Mouse (Mus musculus) CD4-positive, CD25-positive, alpha-beta regulatory T cell, adult 9 weeks (primary cell): Measurements from ENCODE around the gene Decr2. TPM values are rescaled to one million over a fixed set of nuclear protein-coding genes. Genes with fewer than 3 reads are reported as not detected.

ENCODE experiments used
- polyA plus RNA-seq: library from polyadenylated mRNA; unstranded; fragments of 100-300 nt; shearing (Covaris generic); gene quantifications from one replicate; pipeline ENCODE4 v1.2.1, GENCODE M21; 2017

The Decr2 gene
- polyA plus RNA-seq, result 35.3 TPM

DNA sequence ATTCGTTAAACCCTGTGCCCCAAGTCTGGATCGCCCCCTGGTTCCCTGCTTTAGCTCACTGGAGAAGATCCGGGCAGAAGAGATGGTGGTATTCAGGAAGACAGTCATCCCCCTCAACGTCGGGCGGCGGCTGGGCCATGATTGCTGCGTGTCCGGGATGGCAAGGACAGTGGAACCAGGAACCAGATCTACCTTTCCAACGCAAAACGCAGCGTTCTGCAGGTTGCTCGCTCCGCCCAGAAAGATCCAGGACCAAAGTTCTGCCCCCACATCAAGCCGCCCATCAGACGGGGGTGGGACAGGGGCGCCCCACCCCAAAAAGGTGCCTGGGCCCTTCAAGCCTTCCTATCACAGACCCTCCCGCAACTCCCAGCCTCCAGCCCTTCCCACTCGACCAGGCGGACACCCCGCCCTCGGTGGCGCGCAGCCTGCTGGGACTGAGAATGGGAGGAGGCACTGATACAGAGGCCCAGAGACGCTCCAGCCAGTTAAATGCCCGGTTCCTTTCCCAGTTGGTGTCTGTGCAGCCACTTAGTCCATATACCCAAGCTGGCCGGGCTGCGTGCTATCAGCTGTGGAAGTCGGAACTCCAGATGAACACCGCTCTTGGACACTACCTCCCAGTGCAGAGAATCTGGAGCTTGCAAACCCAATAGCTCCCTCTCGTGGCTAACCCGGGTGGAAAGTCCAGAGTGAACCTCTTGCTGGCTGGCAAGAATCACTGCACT lies at the start of gene Decr2:
TSS of gene Decr2 (minus strand) at position 433 of the 728 bp plus-strand sequence.

DNA sequence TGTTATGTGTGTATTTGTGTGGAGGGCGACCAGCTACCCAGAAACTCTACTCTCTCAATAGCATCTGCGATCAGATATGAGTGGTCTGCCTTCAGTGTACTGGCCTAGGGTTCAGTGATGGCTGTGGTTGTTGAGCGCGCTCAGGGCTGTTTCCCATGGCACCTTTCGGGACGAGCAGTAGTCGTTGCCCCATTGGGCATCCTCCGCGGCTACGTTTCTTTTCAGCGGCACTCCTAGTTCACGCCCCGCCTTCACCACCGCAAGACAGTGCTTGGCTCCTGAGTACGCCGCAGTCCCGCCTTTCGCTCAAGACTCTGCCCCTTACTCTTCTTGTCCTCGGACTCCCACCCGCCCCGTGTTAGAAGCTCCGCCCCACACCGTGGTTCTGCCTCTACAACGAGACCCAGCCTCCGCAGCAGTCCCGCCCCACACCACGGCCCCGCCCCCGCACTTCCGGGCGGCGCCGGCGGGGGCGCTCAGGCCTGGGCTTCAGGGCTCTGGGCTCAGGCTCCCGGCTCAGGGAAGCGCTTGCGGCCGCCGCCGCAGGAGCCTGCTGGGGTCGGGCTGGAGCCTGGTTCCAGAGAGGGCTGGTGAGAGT lies 48.2 kb upstream of the Decr2 start, which contains the start of gene Axin1:
TSS of gene Axin1 (plus strand) at position 450 of the 598 bp plus-strand sequence.

DNA sequence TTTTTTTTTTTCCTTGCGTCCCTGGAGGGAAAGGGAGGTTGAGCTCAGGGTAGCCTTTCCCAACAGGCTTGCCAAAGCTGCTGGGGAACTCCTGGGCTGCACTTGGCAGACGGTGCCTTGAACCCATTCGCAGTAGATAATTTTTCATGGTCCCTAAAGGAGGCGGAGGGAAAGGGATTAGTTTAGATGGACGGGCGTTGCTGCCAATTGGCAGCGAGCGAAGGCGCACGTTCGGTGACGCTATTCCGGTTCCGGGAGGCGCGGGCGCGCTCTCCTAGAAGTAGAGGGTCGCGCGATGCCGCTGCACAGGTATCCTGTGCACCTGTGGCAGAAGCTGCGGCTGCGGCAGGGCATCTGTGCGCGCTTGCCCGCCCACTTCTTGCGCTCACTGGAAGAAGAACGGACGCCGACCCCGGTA lies 33.1 kb upstream of the Decr2 start, which contains the start of gene Mrpl28:
TSS of gene Mrpl28 (plus strand) at position 234 of the 418 bp plus-strand sequence.

DNA sequence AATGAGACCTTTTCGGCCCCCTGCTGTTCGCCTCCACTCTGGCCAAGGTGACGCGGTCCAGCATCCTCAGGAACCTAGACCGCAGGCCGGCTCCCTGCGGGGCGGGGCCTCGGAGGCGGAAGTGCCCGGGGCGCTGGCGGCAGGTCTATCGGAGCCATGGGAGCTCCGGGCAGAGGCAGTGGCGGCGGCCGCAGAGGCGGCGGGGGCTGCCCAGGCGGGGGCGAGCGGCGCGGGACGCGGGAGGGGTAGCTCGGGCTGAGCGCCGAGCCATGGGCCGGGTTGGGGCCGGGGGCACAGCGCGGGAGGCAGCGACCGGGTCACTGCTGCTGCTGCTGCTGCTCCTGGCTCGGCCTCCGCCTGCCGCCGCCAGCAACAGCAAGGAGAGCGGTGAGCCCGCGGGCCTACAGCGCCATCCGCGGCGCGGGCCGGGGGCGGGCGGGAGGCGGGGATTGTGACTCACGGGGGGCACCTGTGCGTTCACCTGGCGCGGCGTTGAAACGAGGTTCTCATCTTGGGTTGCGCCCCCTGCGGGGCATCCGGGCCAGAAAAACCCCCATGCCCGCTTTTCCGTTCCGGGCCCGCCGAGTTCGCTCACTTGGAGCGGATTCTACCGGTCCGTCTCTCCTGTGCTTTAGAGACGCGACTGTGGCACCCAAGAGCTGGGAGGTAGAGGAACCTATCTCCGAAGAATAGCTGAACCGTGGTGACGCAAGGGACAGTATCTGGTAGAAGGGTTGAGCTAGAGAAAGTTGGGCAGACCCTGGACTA lies 23.2 kb upstream of the Decr2 start, which contains the start of gene Tmem8:
TSS of gene Tmem8 (plus strand) at position 119 of the 768 bp plus-strand sequence.

DNA sequence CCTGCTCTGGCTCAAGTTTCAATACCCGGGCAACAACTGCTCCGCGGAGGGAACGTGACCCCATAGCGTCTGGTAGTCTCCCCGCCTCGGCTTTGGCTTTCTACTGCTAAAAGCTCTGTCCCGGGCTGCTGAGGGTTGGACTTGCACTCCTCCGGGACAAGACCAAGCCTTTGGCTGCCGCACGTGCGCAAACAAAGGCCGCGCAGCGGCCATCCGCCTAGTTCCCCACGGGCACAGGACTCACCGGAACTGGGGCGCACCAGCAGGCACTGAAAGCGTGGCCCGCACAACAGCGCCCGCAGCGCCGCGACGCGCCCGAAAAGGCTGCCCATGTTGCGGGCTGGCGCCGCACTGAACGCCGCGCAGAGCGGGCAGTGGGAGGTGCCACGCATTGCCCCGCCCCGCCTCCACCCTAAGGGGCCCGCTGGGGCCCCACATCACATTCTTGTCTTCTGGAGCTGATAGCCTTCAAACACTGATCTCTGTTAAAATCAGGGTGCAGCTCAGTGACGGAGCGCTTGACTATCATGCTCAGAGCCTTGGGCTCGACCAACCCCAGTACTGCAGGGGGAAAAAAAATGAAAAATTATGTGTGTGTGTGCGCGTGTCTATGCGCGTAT lies 5.1 kb upstream of the Decr2 start, which contains the start of gene Nme4:
TSS of gene Nme4 (minus strand) at position 482 of the 620 bp plus-strand sequence.

DNA sequence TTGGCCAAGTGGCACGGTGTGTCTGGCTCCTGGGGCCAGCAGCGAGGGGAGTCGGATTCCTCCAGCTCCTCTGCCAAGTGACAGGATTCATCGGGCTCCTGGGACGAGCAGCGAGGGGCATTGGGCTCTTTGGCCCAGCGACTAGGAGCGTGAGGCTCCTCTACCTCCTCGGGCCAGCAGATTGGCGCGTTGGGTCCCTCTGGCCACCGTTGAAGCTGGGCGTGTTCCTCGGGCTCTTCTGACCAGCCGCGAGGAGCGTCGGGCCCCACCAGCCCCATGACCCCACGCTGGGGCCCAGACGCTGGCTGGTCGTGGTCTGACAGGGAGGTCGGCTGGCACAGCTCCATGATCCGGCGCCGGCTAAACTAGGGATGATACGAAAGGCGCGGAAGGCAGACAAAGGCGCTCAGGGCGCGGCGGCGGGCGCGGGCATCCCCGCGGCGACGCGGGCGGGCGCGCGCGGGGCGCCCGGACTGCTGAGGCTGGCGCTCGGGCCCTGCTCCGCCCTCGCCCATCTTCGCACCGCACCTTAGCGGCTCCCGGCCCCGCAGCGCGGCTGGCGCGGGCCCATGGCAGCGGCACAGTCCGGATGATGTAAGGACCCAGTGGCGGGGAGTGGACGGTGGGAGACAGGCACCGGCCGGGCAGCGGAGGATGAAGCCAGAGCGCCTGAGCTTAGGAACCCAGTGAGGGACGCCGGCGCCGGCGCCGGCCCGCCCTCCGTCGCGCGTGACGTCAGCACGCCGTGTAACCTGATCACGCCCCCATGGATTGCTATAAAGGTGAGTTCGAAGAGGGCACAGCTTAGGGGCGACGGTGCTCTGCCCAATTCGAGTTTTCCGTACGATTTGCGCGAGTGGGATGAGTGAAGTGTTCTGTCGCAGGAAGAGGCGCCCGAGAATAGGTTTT lies 21.1 kb downstream of the Decr2 start, which contains the start of gene Rab11fip3:
TSS of gene Rab11fip3 (minus strand) at position 725 of the 909 bp plus-strand sequence.

Other genes with a start within 250 kb of the Decr2 start
- gene Gm20683, start 248.6 kb downstream of the Decr2 start, polyA plus RNA-seq, result 0.48 TPM
- 45.1 TPM for gene Rhot2, start 245.5 kb downstream of the Decr2 start, polyA plus RNA-seq
- 6.7 TPM for gene Wdr90, start 228.8 kb downstream of the Decr2 start, polyA plus RNA-seq
- 2.4 TPM for gene Mcrip2, start 221.6 kb downstream of the Decr2 start, polyA plus RNA-seq
- 112 TPM for gene Mettl26, start 215.3 kb downstream of the Decr2 start, polyA plus RNA-seq
- 1.5 TPM for gene Wfikkn1, start 209.5 kb downstream of the Decr2 start, polyA plus RNA-seq
- gene Rab40c, start 170.6 kb downstream of the Decr2 start, polyA plus RNA-seq, result 5.6 TPM
- gene Pigq, start 145.4 kb downstream of the Decr2 start, polyA plus RNA-seq, result 63.9 TPM
- gene Nhlrc4, start 145.4 kb downstream of the Decr2 start, polyA plus RNA-seq, result not detected
- not detected for gene A930017K11Rik, start 137.8 kb downstream of the Decr2 start, polyA plus RNA-seq
- 14.6 TPM for gene Capn15, start 104.5 kb downstream of the Decr2 start, polyA plus RNA-seq
- 1.5 TPM for gene Rab11fip3, start 20.8 kb downstream of the Decr2 start, polyA plus RNA-seq
- gene Nme4, start 5.3 kb upstream of the Decr2 start, polyA plus RNA-seq, result 2.0 TPM
- gene Tmem8, start 23.0 kb upstream of the Decr2 start, polyA plus RNA-seq, result 4.8 TPM
- 93.0 TPM for gene Mrpl28, start 33.2 kb upstream of the Decr2 start, polyA plus RNA-seq
- gene Axin1, start 48.4 kb upstream of the Decr2 start, polyA plus RNA-seq, result 8.9 TPM
- not detected for gene Pdia2, start 108.8 kb upstream of the Decr2 start, polyA plus RNA-seq
- gene Rgs11, start 112.6 kb upstream of the Decr2 start, polyA plus RNA-seq, result 17.6 TPM
- gene Arhgdig, start 117.4 kb upstream of the Decr2 start, polyA plus RNA-seq, result not detected
- gene Fam234a, start 153.9 kb upstream of the Decr2 start, polyA plus RNA-seq, result 29.9 TPM
- 92.1 TPM for gene Luc7l, start 162.6 kb upstream of the Decr2 start, polyA plus RNA-seq